Mouse (Mus musculus) MEL (cell line): ENCODE measurements at regions not wholly inside any gene's neighbourhood (a gene's known extent, or its start where the extent isn't known, plus 50 kb on each side); places are given as distances from the start of the nearest gene placed in this dataset.

Experiments used
- CTCF ChIP-seq, 3 experiments: IDR thresholded peaks in 2 of 3; conservative IDR thresholded peaks in 1 of 3; 2 replicates each; pipeline ENCODE4 v1.5.1; 2011 to 2012; ENCODE audit warnings: low read length in 3 of 3, low read depth in 2 of 3, mild to moderate bottlenecking in 2 of 3, improper control_type of control experiment in 1 of 3, inconsistent platforms in 1 of 3, mixed read lengths in 1 of 3, moderate library complexity in 1 of 3; ENCODE audit not compliant: control insufficient read depth in 1 of 3, insufficient read depth in 1 of 3, poor library complexity in 1 of 3, severe bottlenecking in 1 of 3
- EP300 ChIP-seq, 2 experiments: IDR thresholded peaks; 2 replicates each; pipeline ENCODE4 v1.6.1; 2011; ENCODE audit warnings: improper control_type of control experiment in 2 of 2, low read length in 2 of 2, low read depth in 1 of 2, mild to moderate bottlenecking in 1 of 2
- GABPA ChIP-seq: IDR thresholded peaks from 2 replicates; pipeline ENCODE4 v1.6.1; 2012; ENCODE audit warnings: low read depth, mild to moderate bottlenecking, inconsistent platforms, low read length, improper control_type of control experiment, moderate library complexity
- GATA1 ChIP-seq: IDR thresholded peaks from 2 replicates; pipeline ENCODE4 v1.6.1; 2011; ENCODE audit warnings: low read depth, low read length, improper control_type of control experiment
- NELFE ChIP-seq: IDR thresholded peaks from 2 replicates; pipeline ENCODE4 v1.6.1; 2011; ENCODE audit warnings: low read depth, low read length, improper control_type of control experiment
- SMC3 ChIP-seq: IDR thresholded peaks from 2 replicates; pipeline ENCODE4 v1.6.1; 2011; ENCODE audit warnings: low read depth, low read length, improper control_type of control experiment
- TBP ChIP-seq: IDR thresholded peaks from 2 replicates; pipeline ENCODE4 v1.8.0; 2011; ENCODE audit warnings: low read depth, low read length, improper control_type of control experiment

GRCm38 (mm10) chr16:75285811-75286210, 300.1 kb downstream of the Lipi start:
- TF ChIP-seq GATA1 (no peak), NELFE (no peak), CTCF (IDR thresholded peaks at IDR 0.05 in 2 of 3, conservative IDR thresholded peaks at IDR 0.05 in 1 of 3; ENCODE audit: control insufficient read depth in 1 of 3, insufficient read depth in 1 of 3, low read depth in 2 of 3, low read length in 3 of 3, poor library complexity in 1 of 3, severe bottlenecking in 1 of 3) (no peak), SMC3 (no peak), GABPA (no peak), EP300 (IDR thresholded peaks at IDR 0.05; ENCODE audit: low read depth in 1 of 2, low read length in 2 of 2) (no peak), TBP (no peak)
